Mouse (Mus musculus): Measurements from ENCODE around the gene Cherp.

GRCm38 (mm10) chr8:72451516-72451915, 23.5 kb downstream of the Cherp start:
- TF ChIP-seq CTCF (IDR thresholded peaks at IDR 0.05; ENCODE audit: control insufficient read depth, insufficient read depth, insufficient read length) = no peak
- TF ChIP-seq MAX (IDR thresholded peaks at IDR 0.05) = no peak
- no peak for TF ChIP-seq MYOD1 (IDR thresholded peaks at IDR 0.05; ENCODE audit: control insufficient read depth, insufficient read length, low read depth)
- TF ChIP-seq MYOG (IDR thresholded peaks at IDR 0.05; ENCODE audit: control insufficient read depth, extremely low read depth, insufficient read length) = no peak
- TF ChIP-seq USF1 (IDR thresholded peaks at IDR 0.05; ENCODE audit: low read depth) = no peak
- TF ChIP-seq FOSL1 (IDR thresholded peaks at IDR 0.05; ENCODE audit: insufficient read depth, low read length, poor library complexity, severe bottlenecking) = no peak
